Mouse (Mus musculus) spleen, postnatal 10 days (tissue): ENCODE results near the gene Zfp638.
"Not testable (repeated sequence)": the region's sequence is repeated elsewhere in the genome, so short reads cannot be mapped to it uniquely, and the experiment has no call there.

Experiments
- DNase-seq, 2 experiments: peaks; one replicate each; pipeline ENCODE4 v3.0.0; 2021 to 2022; ENCODE audit warnings: low spot score in 2 of 2

Gene Zfp638

DNA sequence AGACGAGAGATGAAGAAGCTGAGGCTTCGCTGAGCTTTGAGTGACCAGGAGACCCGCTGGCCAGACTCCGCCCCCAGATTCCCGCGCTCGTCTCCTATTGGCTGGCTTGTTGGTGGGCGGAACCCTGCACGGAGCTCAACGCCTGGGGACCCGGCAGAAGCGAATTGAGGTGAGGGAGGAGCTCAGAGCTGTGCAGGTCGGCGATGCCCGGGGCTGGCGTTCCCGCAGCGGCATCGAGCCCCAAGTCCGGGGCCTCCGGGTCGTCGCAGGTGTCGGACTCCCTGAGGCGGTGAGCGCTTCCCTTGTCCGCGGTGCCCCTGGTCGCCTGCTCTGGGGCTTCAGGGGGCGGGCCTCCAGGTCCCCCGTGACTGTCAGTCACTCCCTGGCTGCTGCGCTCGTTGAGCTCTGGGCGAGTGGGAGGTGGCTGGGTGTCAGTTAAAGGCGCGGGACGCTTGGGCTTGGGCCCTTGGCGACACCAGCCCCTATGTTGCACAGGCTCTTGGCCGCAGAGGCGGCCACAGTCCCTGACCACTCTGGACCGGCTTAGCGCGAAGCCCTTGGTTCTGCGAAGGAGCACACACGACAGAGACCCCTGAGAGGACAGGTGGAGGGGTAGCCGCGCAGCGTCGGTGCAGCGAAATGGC is at the start of gene Zfp638:
Gene Zfp638 (plus strand): TSS at position 156 of the 644 bp plus-strand sequence.
- DNase-seq: peak; percentile 95 to 98

DNA sequence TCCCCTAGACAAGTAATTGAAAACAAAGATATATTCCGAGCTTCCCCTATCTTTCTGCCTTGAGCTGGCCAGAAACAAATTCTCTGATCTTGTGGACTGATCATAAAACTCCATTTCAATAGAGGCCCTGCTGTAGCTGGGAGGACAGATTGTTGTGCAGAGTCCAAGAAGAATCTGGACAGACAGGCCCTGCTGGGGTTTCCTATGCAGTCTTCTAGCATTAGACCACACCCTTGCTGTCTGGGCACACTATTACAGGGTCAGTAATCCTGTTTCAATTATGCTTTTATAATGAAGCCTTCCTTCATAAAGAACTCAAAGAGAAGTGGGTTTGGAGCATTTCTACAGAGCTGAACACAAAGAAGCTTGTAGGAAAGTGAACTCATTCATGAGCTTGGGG is 47.9 kb upstream of the Zfp638 start:
- DNase-seq: no peak

DNA sequence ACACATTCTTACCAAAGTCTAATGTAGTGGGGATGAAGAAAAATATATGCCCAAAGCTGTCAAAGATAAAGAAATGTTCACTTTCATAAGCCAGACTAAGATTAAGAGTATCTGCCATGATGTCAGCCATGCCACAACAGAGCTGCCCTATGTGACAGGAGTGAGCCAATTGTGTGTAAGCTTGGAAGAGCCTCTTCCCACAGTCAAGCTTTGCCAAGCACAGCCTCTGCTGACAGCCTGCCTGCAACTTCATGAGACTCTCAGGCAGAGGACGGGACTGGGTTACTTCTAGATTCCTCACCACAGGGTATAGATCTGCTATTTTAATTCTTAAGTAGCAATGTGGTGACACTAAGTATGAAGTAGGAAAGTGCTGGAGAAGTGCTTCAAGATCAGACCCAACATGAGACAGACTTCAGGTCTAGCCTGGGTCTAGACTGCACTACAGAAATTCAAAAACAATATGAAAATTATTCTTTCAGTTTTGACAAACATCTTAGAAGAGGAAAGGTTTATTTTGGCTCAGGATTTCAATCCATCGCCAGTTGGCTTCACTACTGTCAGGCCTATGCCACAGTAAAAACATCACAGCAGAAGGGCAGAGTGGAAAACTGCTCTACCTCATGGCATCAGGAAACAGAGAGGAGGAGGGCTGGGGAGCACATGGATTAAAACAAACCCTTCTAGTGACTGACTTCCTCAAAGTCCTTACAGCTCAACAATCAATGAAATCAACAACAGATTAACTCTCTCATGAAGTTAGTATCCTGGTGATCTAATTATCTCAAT is 46.0 kb upstream of the Zfp638 start:
- DNase-seq: no peak

DNA sequence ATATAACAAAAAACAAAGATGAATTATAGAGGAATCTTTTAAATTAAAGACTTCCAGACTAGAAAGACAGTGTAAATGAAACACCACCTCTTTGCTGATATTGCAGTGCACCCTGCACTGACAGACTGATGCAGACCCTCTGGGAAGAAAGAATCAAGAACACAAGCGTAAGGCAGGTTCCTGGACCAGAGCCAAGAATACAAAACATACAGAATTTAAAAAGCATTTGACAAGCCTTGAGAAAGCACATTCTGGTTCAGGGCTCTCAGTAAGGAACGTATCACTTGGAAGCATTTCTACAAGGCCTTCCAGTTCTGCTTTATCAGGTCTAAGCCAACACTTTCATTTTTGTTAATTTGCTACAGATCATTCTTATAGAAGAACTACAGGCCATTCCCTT is 45.1 kb upstream of the Zfp638 start:
- no peak for DNase-seq

DNA sequence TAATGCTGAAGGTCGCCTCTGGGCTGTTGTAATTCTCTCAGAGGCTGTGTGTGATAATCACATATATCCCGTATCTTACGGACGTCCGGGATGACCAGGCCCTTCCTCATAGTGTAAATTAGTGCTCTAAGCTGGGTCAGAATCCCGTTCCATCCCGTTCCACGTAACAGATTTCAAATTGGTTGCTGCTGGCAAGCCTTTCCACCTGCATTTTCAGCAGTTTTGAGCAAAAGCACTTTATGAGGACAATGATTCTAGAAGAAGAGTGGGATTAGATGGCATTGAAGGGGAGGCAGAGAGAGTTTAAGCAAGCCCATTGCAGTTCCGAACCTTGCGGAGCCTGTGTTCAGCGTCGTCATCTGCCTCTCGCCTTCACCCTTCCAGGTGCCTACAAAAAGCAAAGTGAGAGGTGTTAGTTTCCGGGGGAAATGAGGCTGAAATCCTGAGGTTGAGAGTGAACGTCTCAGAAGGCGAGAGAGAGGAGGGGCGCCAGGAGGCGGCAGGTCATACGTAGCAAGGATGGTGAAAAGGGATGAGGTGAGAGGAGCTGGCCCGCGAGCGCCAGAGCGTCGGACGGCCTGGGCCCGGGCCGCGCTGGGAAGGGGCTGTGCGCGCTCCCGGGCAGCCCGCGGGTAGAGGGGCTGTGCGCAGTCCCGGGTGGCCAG is 35.8 kb upstream of the Zfp638 start:
- peak; percentile 6 to 15 for DNase-seq

DNA sequence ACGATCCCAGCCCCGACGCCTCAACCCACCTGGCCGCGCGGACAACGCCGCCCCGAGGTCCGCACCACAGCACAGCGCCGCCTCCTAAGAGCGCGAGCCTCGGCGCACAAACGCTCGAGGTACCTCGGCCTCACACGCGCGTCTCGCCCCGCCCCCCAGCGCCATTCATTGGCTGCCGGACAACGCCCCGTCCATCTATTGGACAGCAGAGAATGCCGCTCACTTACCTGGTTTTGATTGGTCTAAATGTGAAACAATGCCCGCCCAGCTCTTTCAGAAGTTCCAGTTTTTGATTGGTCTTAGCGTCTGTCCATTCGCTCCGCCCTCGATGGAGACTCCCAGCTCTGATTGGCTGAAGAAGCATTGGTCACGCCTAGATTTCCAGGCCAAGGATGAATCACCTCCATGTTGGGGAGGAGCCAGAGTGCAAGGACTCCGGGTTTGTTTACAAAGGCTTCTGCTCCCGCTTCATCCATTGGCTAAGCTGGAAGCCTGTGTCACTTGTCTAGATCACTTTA is 35.2 kb upstream of the Zfp638 start, which contains the start of gene Paip2b:
Gene Paip2b (minus strand): TSS at position 136 of the 518 bp plus-strand sequence.
- DNase-seq: peak; percentile 94 to 99

DNA sequence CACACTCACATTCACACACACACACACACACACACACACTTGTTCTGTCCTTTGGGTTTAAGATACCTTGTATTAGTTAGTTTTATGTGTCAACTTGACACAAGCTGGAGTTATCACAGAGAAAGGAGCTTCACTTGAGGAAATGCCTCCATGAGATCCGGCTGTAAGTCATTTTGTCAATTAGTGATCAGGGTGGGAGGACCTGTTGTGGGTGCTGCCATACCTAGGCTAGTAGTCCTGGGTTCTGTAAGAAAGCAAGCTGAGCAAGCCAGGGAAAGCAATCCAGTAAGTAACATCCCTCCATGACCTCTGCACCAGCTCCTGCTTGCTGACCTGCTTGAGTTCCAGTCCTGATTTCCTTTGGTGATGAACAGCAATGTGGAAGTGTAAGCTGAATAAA is 34.5 kb upstream of the Zfp638 start:
- DNase-seq: not testable (repeated sequence)

DNA sequence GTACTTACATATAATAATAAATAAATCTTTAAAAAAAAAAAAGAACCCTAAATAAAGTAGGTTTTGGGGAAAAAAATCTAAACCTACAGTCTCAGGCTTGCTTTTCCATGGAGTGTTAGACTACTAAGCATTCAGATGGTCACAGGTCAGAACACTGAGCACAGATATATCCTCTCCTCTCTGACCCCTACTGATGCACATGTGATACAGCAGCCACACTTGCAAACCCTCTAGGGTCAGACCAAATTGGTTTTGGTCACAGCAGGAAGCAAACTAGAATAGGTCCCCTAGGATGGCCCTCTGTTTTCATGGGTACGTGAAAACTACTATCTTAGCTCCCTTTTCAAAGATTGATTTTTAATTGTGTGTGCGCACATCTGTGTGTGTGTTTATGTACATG is 30.1 kb upstream of the Zfp638 start:
- DNase-seq: no peak

DNA sequence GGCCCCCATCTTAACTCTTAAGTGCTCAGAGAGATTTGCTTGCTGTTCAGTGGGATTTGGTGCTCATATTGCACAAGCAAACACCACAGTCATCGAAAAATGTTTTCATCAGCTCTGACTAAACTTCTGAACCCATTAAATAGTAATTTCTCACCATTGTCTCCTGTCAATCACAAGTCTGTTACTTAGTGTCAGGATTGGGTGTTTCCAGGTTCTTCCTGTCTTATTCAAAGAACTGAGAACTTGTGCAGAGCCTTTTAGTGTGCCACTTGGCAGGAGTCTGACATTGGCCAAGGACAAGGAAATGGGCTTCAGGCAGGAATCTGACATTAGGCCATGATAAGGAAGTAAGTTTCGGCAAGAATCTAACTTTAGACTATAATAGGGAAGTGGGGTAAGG is 28.9 kb upstream of the Zfp638 start:
- DNase-seq: no peak

DNA sequence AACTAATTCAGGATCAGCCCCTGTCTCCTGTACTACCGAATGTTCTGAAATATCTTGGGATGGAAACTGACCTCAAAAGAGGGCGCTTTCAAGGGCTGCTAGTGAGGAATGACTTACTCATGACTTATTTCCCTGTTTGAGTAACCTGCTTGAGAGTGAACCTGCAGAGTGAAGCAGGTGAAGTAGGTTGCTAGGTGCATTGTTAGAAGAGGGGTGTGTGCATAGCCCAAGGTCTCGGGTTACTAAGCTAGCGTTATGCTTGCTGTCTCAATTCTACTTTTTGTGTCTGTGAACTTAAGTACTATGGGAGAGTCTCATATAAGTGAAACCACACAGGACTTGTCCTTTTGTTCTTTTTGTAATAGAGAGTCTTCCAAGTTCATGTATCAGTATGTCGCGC is 26.8 kb upstream of the Zfp638 start:
- DNase-seq: no peak

DNA sequence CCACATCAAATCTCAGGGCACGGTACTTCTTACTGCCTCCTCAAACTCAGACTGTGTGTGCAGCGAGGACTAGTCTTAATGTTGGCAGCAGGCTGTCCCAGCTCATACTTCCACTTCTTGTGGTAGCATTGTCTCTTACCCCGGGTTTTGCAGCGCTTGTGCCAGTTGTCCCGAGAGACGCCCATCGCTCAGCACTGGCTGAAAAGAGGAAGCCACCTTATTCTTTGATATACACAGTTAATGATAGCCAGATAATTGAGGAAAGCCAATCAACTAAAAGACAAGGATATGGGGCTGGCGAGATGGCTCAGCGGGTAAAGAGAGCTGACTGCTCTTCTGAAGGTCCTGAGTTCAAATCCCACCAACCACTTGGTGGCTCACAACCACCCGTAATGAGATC is 22.0 kb upstream of the Zfp638 start:
- no peak for DNase-seq

DNA sequence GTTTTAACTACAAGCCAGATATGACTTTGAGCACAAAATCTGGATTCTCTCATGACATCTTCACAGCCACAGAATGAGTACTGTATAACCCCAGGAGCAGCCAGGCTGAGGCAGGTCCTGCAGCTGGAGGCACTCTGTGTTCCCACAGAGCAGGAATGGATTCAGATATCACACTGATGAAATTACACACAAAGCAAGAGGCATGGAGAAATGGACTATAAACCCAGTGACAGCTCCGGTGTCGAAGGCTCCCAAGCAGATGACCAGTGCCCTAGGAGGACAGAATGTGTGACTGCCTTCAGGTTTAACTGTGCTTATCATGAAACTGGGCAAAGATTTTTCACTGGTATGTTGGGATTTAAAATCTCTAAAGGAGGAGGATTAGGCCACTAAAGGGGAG is 20.8 kb upstream of the Zfp638 start:
- DNase-seq: no peak

DNA sequence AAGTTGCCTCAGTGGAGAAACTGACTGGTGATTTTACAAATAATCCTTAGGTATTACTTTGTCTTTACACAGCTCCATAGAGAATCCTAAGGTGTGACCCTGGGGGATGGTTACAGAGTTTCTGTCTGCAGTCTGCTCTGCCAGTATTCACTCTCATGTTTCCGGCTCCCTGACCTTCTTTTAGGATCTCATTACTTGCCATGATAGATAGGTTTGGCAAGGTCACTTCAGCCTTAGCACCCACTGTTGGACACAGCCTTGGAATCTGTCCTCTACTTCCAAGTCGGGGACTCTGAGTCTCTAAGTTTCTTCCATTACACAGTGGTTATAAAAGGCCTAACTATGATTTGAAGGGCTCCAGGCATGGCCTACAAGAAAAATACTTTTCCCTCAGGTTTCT is 17.5 kb upstream of the Zfp638 start:
- no peak for DNase-seq

DNA sequence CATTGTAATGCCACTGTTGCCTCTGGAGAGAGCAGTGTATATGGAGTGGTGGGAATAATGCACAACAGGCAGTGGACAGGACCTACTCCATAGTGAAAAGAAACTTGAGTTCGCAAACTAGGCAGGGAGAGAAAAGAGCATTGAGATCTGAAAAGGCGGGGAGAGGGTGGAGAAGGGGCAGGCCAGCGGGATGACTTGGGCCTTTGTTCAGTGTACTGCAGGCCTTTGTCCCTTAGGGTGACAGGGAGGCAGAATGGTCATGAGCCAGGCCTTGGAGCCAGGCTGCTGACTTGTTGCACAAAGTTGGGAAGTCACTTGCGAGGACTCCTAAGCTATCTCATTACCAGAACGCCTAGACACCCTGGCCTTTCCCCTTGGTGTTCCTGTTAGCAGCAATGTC is 9.4 kb upstream of the Zfp638 start:
- DNase-seq: no peak

DNA sequence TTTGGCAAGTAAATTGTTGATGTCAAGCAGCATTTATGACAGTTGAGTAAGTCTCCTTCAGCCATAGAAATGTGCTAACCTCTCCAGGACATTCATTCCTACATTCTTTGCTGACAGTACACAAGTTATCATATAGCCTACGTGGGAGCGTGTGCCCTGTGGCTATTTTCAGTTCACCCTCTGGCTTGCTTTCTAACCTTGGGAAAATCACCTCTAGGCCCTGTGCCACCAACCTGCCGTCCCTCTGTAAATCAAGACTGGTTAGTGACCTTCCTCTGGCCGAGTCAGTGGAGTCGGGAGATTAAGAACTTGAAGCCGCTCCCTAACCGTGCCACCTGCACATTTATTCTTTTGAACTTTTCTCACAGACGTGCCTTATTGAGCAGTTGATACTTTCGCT is 6.9 kb upstream of the Zfp638 start:
- no peak for DNase-seq

DNA sequence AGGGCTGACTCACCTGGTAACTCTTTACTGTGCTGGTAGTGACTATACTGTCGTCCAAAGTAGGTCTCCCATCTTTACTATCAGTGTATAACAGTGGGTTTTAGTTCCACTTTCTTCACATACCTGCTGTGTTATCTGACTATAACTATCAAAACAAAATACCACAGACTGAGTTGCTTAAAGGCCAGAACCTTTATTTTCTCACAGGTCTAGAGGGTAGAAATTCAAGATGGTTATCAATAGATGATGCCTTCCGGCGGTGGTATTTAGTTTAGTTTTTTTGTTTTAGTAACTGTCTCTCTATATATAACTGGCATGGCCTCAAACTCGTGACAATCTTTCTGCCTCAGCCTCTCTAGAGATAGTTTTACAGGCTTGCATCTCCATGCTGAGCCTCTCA is 3.4 kb upstream of the Zfp638 start:
- no peak for DNase-seq

DNA sequence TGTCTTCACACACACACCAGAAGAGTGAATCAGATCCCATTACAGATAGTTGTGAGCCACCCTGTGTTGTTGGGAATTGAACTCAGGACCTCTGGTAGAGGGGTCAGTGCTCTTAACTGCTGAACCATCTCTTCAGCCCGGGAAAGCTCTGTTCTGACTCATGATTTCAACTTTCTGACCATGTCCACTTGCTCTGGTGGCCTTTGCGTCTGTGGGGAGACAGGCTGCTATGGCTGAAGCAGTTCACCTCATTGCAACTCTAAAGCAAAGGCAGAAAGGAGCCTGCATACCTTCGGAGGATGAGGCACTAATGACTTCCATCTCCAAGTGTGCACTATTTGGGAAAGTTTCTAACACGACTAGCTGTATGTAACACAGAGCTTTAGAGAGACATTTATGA is 486 bp upstream of the Zfp638 start:
- DNase-seq: peak in 1 of 2 experiments; percentile 14

DNA sequence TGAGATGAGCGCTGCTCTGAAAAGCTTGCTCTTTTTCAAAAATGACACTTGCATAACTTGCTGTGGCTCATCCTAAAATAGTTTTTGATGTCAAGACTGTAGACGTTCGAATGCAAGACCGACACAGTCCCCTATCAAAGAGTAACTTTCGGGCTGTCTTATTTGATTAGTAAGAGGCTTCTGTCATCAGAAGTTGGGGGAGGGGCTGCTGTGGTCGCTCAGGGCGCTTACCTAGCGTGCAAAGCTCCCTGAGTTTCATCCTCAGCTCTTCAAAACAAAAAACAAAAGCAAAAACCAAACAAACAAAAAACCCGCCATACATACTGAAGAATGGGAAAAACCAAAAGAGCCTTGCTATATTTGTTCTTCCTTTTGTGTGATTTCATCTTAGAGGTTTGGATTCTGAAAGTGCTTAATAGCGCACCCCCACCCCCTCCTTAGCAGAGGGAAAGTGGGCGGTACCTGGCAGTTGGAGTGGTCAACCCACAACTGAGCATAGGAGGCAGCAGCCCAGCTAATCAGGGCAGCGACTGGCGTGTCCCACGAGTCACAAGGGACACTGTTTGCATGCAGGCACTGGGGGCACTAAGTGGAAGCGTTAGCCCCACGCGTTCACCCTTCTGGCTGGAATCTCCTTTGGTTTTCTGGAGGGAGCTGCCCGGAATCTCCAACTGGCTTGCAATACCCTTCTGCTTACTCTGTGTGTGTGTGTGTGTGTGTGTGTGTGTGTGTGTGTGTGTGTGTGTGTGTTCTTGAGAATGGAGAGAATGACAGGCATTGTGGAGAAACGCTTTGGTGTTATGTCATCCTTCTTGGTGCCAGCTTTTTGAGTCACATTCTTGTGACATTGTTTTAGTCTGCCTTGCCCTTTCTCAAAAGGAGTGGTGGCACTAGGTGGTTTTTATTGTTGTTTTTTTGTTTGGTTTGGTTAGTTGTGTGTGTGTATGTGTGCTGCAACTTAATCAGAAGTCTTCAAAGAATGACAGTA is 983 bp downstream of the Zfp638 start:
- peak; percentile 42 to 59 for DNase-seq

DNA sequence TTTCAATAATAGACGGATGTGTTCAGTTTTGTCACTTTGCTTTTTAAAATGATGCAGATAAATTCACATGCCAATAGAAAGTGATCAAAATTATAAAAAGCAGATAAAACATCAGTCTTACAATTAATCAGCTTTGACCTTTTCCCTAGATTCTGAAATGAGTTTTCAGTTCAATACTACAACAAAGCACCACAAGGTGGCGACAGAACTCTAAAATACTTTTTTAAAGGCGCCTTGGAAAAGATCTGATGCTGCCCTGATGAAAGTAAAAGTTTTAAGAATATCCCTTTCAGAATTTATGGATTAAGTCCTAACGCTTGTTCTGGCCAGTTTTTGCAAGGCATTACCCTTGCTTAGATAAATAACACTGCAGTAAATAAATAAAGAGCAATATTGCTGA is 12.9 kb downstream of the Zfp638 start:
- peak; percentile 29 to 70 for DNase-seq

DNA sequence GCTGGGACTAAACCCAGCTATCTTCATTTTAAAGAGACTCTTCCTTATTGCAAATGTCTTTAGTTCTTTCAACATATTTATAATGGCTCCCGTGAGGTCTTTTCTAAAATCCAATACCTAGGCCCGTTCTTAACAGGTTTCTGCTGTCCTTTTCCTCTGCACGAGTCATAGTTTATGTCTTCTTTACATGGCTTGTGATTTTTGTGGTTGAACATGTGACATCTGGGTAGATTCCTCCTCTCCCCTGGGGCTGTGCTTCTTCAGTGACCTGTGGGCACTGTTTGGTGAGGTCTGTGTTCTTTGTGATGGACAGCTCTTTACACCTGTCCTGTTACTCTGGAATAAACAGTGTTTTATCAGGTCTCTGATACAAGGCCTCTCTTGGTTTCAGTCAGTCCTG is 19.9 kb downstream of the Zfp638 start:
- no peak for DNase-seq

DNA sequence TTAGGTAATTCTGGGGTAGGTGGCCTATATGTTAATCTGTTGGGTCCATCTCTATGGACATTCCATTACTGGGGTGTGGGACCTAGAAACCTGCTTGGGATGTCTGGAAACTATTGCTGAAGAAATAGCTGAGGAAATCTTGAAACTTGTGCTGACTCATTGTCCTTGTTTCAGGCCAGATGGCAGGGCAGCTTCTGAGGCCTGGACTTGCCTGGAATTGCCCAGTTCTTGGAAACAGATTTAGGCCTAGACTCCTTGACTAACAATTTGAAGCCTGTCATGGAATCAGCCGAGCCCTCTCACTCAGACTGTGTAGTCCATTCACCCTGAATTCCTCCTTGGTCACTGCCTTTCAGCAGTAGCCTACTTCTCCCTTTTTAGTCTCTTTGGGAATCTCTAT is 21.9 kb downstream of the Zfp638 start:
- no peak for DNase-seq
